In genomic region chr13:55830833-55831721, GRCm38 (mm10) we compare ENCODE assay signal across 9 mouse cellular contexts. TPM values are rescaled to one million over a fixed set of nuclear protein-coding genes. Genes with fewer than 3 reads are reported as not detected.
DNase-seq lines count a peak whose midpoint lies in the region; ATAC-seq lines count a peak whose summit lies in the region.
"Had no signal": no experiment of that assay in that cellular context is flagged by ENCODE, and none has a peak within 500 bp of the region (broad histone marks: within the 10 kb centered on the region; RNA-seq: fewer than 3 reads in every experiment).

No protein-coding gene starts in this region.

- 1% methylated on average over 53 of the region's 82 CpGs for WGBS in heart, embryonic 16.5 days
- WGBS in liver, embryonic 15.5 days (ENCODE audit: insufficient replicate concordance): under 1% methylated on average over 61 of the region's 82 CpGs

- peak overlapping the region; percentile 51 for H3K4me2 ChIP-seq in heart, embryonic 16.5 days (ENCODE audit: low read depth, low read length)
- H3K4me2 ChIP-seq in liver, embryonic 15.5 days: peak overlapping the region; percentile 35

- no peak overlapping the region for H3K9ac ChIP-seq in heart, embryonic 16.5 days (ENCODE audit: low read length)
- H3K9ac ChIP-seq in liver, embryonic 15.5 days: no peak overlapping the region

- H3K4me1 ChIP-seq in heart, embryonic 16.5 days (ENCODE audit: control insufficient read depth, insufficient read depth, low read length): peaks cover 10% of the 10 kb centered on the region
- H3K4me1 ChIP-seq in liver, embryonic 15.5 days (replicated peaks): peaks cover 13% of the 10 kb centered on the region

- no peak for ATAC-seq in heart, embryonic 16.5 days (replicated peaks; ENCODE audit: extremely low read depth, insufficient read depth, low FRiP score)
- no peak for ATAC-seq in liver, embryonic 15.5 days (ENCODE audit: insufficient read depth)
- ATAC-seq in erythroid progenitor cell, adult 5-6 weeks (replicated peaks; ENCODE audit: low FRiP score, poor library complexity, severe bottlenecking): no peak

- no peak overlapping the region for H3K27ac ChIP-seq in heart, embryonic 16.5 days (ENCODE audit: low read length)
- H3K27ac ChIP-seq in liver, embryonic 15.5 days (replicated peaks): no peak overlapping the region

- peaks cover 84% of the 10 kb centered on the region for H3K27me3 ChIP-seq in heart, embryonic 16.5 days (ENCODE audit: control insufficient read depth, insufficient read depth, low read length)
- H3K27me3 ChIP-seq in liver, embryonic 15.5 days: peaks cover 98% of the 10 kb centered on the region

- H3K9me3 ChIP-seq in heart, embryonic 16.5 days (replicated peaks; ENCODE audit: control insufficient read depth, low read length): no peaks in the 10 kb centered on the region
- H3K9me3 ChIP-seq in liver, embryonic 15.5 days (replicated peaks): no peaks in the 10 kb centered on the region

- no peaks in the 10 kb centered on the region for H3K36me3 ChIP-seq in heart, embryonic 16.5 days (ENCODE audit: control insufficient read depth, insufficient read depth)
- H3K36me3 ChIP-seq in liver, embryonic 15.5 days (replicated peaks): no peaks in the 10 kb centered on the region

- peak overlapping the region; percentile 41 for H3K4me3 ChIP-seq in heart, embryonic 16.5 days (ENCODE audit: low read length)
- H3K4me3 ChIP-seq in liver, embryonic 15.5 days (replicated peaks): peak overlapping the region; percentile 10; the same call in 1 of the 2 replicates

- DNase-seq in heart, adult 11 months: peak; percentile 86
- DNase-seq in heart, adult 9 months (ENCODE audit: low spot score in 2 of 2): no peak
- peak; percentile 87 for DNase-seq in ES-CJ7 (ENCODE audit: low read depth, low spot score)
- DNase-seq in left cerebral cortex, adult 8-10 months (ENCODE audit: low spot score in 2 of 2): no peak
- DNase-seq in adrenal gland, postnatal 10 days: no peak
- DNase-seq: right cerebral cortex, adult 18-20 months had no signal

RNA-seq across cellular contexts. Expression of gene Pitx1, which starts 4.9 kb away (rescaled TPM):
- polyA plus RNA-seq in heart, embryonic 16.5 days (2015; fragmentation: Nextera tagmentation; extraction: Ambion mirVana): 0.09 and 0.17 TPM in 2 replicates
- polyA plus RNA-seq in liver, embryonic 15.5 days (2015; fragmentation: Nextera tagmentation; extraction: Ambion mirVana): 0.03 and 0.09 TPM in 2 replicates
- not detected for total RNA-seq in left cerebral cortex, adult 8-10 months (2022)
- not detected in 2 replicates for total RNA-seq in erythroid progenitor cell, adult 5-6 weeks (2015; ENCODE audit: low replicate concordance)
- not detected in 2 replicates for total RNA-seq in erythroid progenitor cell, adult 5-6 weeks (2017; ENCODE audit: low replicate concordance)
- not detected for total RNA-seq in adrenal gland, postnatal 10 days (2021)

RNA-seq across cellular contexts. Expression of gene Catsper3, which starts 46.7 kb away (rescaled TPM):
- 0.11 TPM in 1 of 2 replicates, not detected in the other for polyA plus RNA-seq in heart, embryonic 16.5 days (2015; fragmentation: Nextera tagmentation; extraction: Ambion mirVana)
- polyA plus RNA-seq in liver, embryonic 15.5 days (2015; fragmentation: Nextera tagmentation; extraction: Ambion mirVana): not detected in 2 replicates
- total RNA-seq in left cerebral cortex, adult 8-10 months (2022): under 1 TPM in 3 of 4 experiments, not detected in 1; 0.48 to 0.63 (median 0.59) TPM
- total RNA-seq in erythroid progenitor cell, adult 5-6 weeks (2015; ENCODE audit: low replicate concordance): not detected in 2 replicates
- not detected in 2 replicates for total RNA-seq in erythroid progenitor cell, adult 5-6 weeks (2017; ENCODE audit: low replicate concordance)
- under 1 TPM in 1 of 2 experiments, not detected in 1; 0.21 TPM for total RNA-seq in adrenal gland, postnatal 10 days (2021)

Comparison
In these comparisons a context has a peak if more than half of its experiments do, and no peak if none do; other contexts are left out.
1. DNase-seq: peak in heart, adult 11 months (single experiment) and ES-CJ7 (single experiment); none in heart, adult 9 months (0 of 2), left cerebral cortex, adult 8-10 months (0 of 2) and adrenal gland, postnatal 10 days (single experiment).